13 mouse cellular contexts compared by ENCODE assay signal in genomic region chr13:45802620-45803410, GRCm38 (mm10).
DNase-seq lines count a peak whose midpoint lies in the region; ATAC-seq lines count a peak whose summit lies in the region.
"Had no signal": no experiment of that assay in that cellular context is flagged by ENCODE, and none has a peak within 500 bp of the region (broad histone marks: within the 10 kb centered on the region; RNA-seq: fewer than 3 reads in every experiment).

No protein-coding gene starts in this region.

- ATAC-seq in CD4-positive, CD25-positive, alpha-beta regulatory T cell, adult 4 months, result no peak
- ATAC-seq in kidney, embryonic 16.5 days (ENCODE audit: low FRiP score, low TSS enrichment), result no peak
- peak; percentile 72 for ATAC-seq in granulocyte monocyte progenitor cell, adult 5-6 weeks (replicated peaks; ENCODE audit: poor library complexity, severe bottlenecking)
- no peak for ATAC-seq in forebrain, embryonic 15.5 days (replicated peaks)
- ATAC-seq: hindbrain, embryonic 16.5 days had no signal

- no peak overlapping the region for H3K27ac ChIP-seq in kidney, embryonic 16.5 days (ENCODE audit: low read length)
- H3K27ac ChIP-seq in forebrain, embryonic 15.5 days (replicated peaks), result no peak overlapping the region
- H3K27ac ChIP-seq: forebrain, embryonic 10.5 days had no signal

- no peaks in the 10 kb centered on the region for H3K27me3 ChIP-seq in kidney, embryonic 16.5 days (ENCODE audit: insufficient read depth, low read length)
- no peaks in the 10 kb centered on the region for H3K27me3 ChIP-seq in forebrain, embryonic 15.5 days
- H3K27me3 ChIP-seq: megakaryocyte, embryonic 14.5 days had no signal

- no peaks in the 10 kb centered on the region for H3K36me3 ChIP-seq in kidney, embryonic 16.5 days (ENCODE audit: insufficient read depth, low read length)
- H3K36me3 ChIP-seq in forebrain, embryonic 15.5 days, result no peaks in the 10 kb centered on the region
- H3K36me3 ChIP-seq: forebrain, embryonic 10.5 days had no signal

- no peak overlapping the region for H3K4me3 ChIP-seq in kidney, embryonic 16.5 days (ENCODE audit: low read length)
- H3K4me3 ChIP-seq in forebrain, embryonic 15.5 days, result no peak overlapping the region
- H3K4me3 ChIP-seq: forebrain, embryonic 10.5 days; megakaryocyte, embryonic 14.5 days had no signal

- peak; percentile 16 for DNase-seq in CD4-positive, CD25-positive, alpha-beta regulatory T cell, adult 2 months (ENCODE audit: low read depth, low spot score)
- peak; percentile 53 for DNase-seq in kidney, postnatal 10 days
- peak; percentile 21 for DNase-seq in lung, postnatal 25 days (ENCODE audit: low spot score)
- no peak for DNase-seq in layer of hippocampus, adult 18-20 months (ENCODE audit: low spot score in 2 of 2)
- DNase-seq: gastrocnemius, postnatal 14 days had no signal

- 93% methylated on average over 15 of the region's 15 CpGs for WGBS in kidney, embryonic 16.5 days
- WGBS in forebrain, embryonic 15.5 days, result 89% methylated on average over 15 of the region's 15 CpGs

- no peaks in the 10 kb centered on the region for H3K4me1 ChIP-seq in kidney, embryonic 16.5 days (ENCODE audit: insufficient read depth, low read length)
- H3K4me1 ChIP-seq in forebrain, embryonic 15.5 days, result peaks cover 26% of the 10 kb centered on the region

- H3K9me3 ChIP-seq in kidney, embryonic 16.5 days (ENCODE audit: low read length), result no peaks in the 10 kb centered on the region
- no peaks in the 10 kb centered on the region for H3K9me3 ChIP-seq in forebrain, embryonic 15.5 days
- H3K9me3 ChIP-seq: forebrain, embryonic 10.5 days; G1E; megakaryocyte, embryonic 14.5 days had no signal

- no peak overlapping the region for H3K9ac ChIP-seq in kidney, embryonic 16.5 days (replicated peaks; ENCODE audit: low read length)
- no peak overlapping the region for H3K9ac ChIP-seq in forebrain, embryonic 15.5 days (replicated peaks)

- H3K4me2 ChIP-seq in kidney, embryonic 16.5 days (replicated peaks; ENCODE audit: low read depth, low read length), result no peak overlapping the region
- no peak overlapping the region for H3K4me2 ChIP-seq in forebrain, embryonic 15.5 days (replicated peaks)

Comparison
In these comparisons a context has a peak if more than half of its experiments do, and no peak if none do; other contexts are left out.
1. DNase-seq: peak in CD4-positive, CD25-positive, alpha-beta regulatory T cell, adult 2 months (single experiment), kidney, postnatal 10 days (single experiment) and lung, postnatal 25 days (single experiment); none in layer of hippocampus, adult 18-20 months (0 of 2).